Mouse (Mus musculus) kidney, embryonic 14.5 days (tissue): ENCODE data around the gene Nhsl1. TPM values are rescaled to one million over a fixed set of nuclear protein-coding genes. Genes with fewer than 3 reads are reported as not detected.

ENCODE experiments used
- ATAC-seq: fragments of 200-750 bp; cut with Nextera tagmentation; 2 replicates; pipeline ENCODE4 v1.8.0; 2017; ENCODE audit warnings: moderate number of reproducible peaks, mild to moderate bottlenecking, moderate TSS enrichment, moderate library complexity; ENCODE audit not compliant: low FRiP score, low TSS enrichment
- H3K27ac ChIP-seq: fragments of 300-500 bp; sonication (generic); 2 replicates; pipeline ENCODE4 v1.5.1; 2014; ENCODE audit warnings: low read depth, mild to moderate bottlenecking, low read length, moderate library complexity, mixed read lengths
- H3K27me3 ChIP-seq: fragments of 300-500 bp; sonication (generic); 2 replicates; pipeline ENCODE4 v1.6.1; 2014; ENCODE audit warnings: mild to moderate bottlenecking, low read length; ENCODE audit not compliant: control insufficient read depth, insufficient read depth
- H3K36me3 ChIP-seq: fragments of 300-500 bp; sonication (generic); 2 replicates; pipeline ENCODE4 v1.6.1; 2014; ENCODE audit warnings: low read length, mixed read lengths; ENCODE audit not compliant: control insufficient read depth, insufficient read depth
- H3K4me1 ChIP-seq: fragments of 300-500 bp; sonication (generic); 2 replicates; pipeline ENCODE4 v1.6.1; 2014; ENCODE audit warnings: low read length, mixed read lengths; ENCODE audit not compliant: control insufficient read depth, insufficient read depth
- H3K4me2 ChIP-seq: fragments of 300-500 bp; sonication (generic); replicated peaks from 2 replicates; pipeline ENCODE4 v1.6.1; 2014; ENCODE audit warnings: low read depth, mild to moderate bottlenecking, low read length
- H3K4me3 ChIP-seq: fragments of 300-500 bp; sonication (generic); 2 replicates; pipeline ENCODE4 v1.5.1; 2014; ENCODE audit warnings: mild to moderate bottlenecking, low read length
- H3K9ac ChIP-seq: fragments of 300-500 bp; sonication (generic); 2 replicates; pipeline ENCODE4 v1.6.1; 2014; ENCODE audit warnings: low read depth, mild to moderate bottlenecking, low read length, moderate library complexity
- H3K9me3 ChIP-seq: fragments of 300-500 bp; sonication (generic); 2 replicates; pipeline ENCODE4 v1.6.1; 2016; ENCODE audit warnings: low read length; ENCODE audit not compliant: control insufficient read depth
- WGBS: fragments of 180-500 bp; shearing (Covaris S2); extraction: QIAGEN DNeasy Blood & Tissue Kit; methylation state at CpG from one replicate; pipeline ENCODE4 v1.1.7; 2014; 5-methylcytosine and 5-hydroxymethylcytosine counted together
- polyA plus RNA-seq: library from polyadenylated mRNA; unstranded; fragments of >200 nt; fragmentation: Nextera tagmentation; extraction: Ambion mirVana; gene quantifications from 2 replicates; pipeline ENCODE4 v1.2.1, GENCODE M21; 2014

Gene Nhsl1
- polyA plus RNA-seq, 1 experiment from 2014 or later, result 11.9 TPM

DNA sequence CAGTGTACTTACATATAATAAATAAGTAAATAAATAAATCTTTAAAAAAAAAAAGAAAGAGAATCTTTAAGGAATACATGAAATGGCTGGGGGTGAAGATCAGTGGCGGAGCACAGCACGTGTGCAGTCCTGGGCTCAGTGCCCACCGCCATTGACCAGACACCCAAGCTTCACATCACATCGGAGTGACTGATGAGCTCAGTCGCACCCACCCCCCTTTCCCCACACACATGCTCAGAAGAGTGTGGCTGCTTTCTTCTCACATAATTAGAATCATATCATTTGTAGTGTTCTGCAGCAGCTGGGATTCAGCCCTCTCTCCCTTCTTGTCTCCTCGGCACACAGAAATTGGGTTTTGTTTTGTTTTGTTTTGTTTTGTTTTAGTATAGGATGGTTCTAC is 38.4 kb downstream of the Nhsl1 start:
- no peak overlapping the region for H3K27ac ChIP-seq
- H3K36me3 ChIP-seq, result no peaks in the 10 kb centered on the region
- H3K9ac ChIP-seq, result no peak overlapping the region
- H3K27me3 ChIP-seq, result no peaks in the 10 kb centered on the region
- no peak overlapping the region for H3K4me3 ChIP-seq
- H3K9me3 ChIP-seq, result no peaks in the 10 kb centered on the region
- ATAC-seq, result no peak
- H3K4me1 ChIP-seq, result no peaks in the 10 kb centered on the region
- H3K4me2 ChIP-seq, result no peak overlapping the region
- 91% methylated on average over 6 of the region's 6 CpGs for WGBS

DNA sequence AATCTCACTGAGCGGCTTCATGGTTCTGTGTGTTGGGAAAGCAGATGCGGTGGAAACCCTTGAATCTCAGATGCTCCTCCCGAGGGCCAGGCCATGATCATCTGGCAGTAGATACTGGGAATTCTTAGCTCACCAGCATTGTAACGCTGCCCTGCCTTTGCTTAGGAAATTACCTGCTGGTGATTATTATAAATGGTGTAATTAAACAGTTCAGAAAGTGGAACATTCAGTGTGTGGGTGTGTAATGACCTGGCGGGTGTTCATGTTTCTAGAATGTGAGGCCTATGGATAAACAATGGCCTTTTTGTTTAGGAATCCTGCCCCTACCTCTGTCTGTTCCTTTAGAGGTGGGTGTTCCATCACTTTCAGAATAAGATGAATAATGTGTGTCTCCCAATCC is 39.7 kb downstream of the Nhsl1 start:
- Histone ChIP-seq H3K27me3 (no peaks in the 10 kb centered on the region), H3K27ac (no peak overlapping the region), H3K4me3 (no peak overlapping the region), H3K9me3 (no peaks in the 10 kb centered on the region), H3K36me3 (no peaks in the 10 kb centered on the region), H3K4me1 (no peaks in the 10 kb centered on the region), H3K4me2 (no peak overlapping the region), H3K9ac (no peak overlapping the region)
- no peak for ATAC-seq
- 83% methylated on average over 5 of the region's 5 CpGs for WGBS

DNA sequence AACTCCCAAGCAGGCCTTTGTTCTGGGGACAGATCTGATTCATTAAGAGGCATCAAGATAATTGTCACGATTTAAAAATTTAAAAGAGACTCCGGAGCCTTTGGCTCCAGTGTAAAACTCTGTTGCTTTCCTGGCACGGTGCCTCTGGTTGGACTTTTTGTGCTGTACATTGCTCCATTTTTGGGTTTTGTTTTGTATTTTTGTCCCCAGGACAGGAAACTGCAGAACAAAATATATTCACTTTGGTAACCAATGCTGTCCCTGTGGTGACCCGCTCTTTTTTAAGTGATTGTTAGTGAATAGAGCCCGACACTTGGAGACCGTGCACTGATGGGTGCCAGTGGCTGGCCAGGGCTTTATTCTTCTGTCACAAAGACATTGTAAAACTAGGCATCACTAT is 41.4 kb downstream of the Nhsl1 start:
- H3K36me3 ChIP-seq, result no peaks in the 10 kb centered on the region
- H3K27ac ChIP-seq, result no peak overlapping the region
- no peaks in the 10 kb centered on the region for H3K9me3 ChIP-seq
- H3K9ac ChIP-seq, result no peak overlapping the region
- H3K4me3 ChIP-seq, result no peak overlapping the region
- H3K4me2 ChIP-seq, result no peak overlapping the region
- no peaks in the 10 kb centered on the region for H3K27me3 ChIP-seq
- WGBS, result 96% methylated on average over 6 of the region's 6 CpGs
- ATAC-seq, result no peak
- H3K4me1 ChIP-seq, result no peaks in the 10 kb centered on the region

- no peak overlapping the region for H3K9ac ChIP-seq
- H3K36me3 ChIP-seq, result no peaks in the 10 kb centered on the region
- no peaks in the 10 kb centered on the region for H3K9me3 ChIP-seq
- no peak overlapping the region for H3K27ac ChIP-seq
- no peak overlapping the region for H3K4me2 ChIP-seq
- 91% methylated on average over 6 of the region's 6 CpGs for WGBS
- no peak for ATAC-seq
- no peaks in the 10 kb centered on the region for H3K27me3 ChIP-seq
- 0 out of 2 replicates have a peak, but pooled peaks cover 2% of the 10 kb centered on the region for H3K4me1 ChIP-seq
- H3K4me3 ChIP-seq, result no peak overlapping the region
Observed at GRCm38 (mm10) chr10:18365432-18365831, 46.6 kb downstream of the Nhsl1 start.

DNA sequence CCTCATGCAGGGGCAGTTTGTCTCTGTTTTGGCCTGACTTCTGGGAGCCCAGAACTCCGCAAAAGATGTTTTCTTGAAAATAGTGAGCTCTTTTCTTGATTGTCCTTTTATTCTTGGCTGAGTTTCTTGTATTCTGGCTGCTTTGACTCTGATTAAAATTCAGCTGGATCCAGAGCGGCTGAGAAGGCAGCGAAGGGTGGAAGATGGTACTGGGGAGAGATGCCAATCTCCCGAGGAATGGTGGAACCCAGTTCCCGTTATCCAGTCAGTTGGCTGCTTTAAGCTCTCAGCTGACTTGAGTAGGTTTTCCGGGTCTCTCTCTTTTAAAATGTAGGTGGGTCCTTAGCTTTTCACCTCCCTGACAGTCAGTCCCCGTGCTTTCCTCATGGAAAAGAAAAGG is 47.9 kb downstream of the Nhsl1 start:
- ATAC-seq, result no peak
- Histone ChIP-seq H3K9ac (no peak overlapping the region), H3K27me3 (no peaks in the 10 kb centered on the region), H3K4me3 (no peak overlapping the region), H3K27ac (no peak overlapping the region), H3K9me3 (no peaks in the 10 kb centered on the region), H3K36me3 (no peaks in the 10 kb centered on the region), H3K4me2 (no peak overlapping the region), H3K4me1 (peaks cover 10% of the 10 kb centered on the region; the same call in 1 of the 2 replicates)
- 75% methylated on average over 7 of the region's 7 CpGs for WGBS

- Histone ChIP-seq H3K9me3 (no peaks in the 10 kb centered on the region), H3K4me2 (no peak overlapping the region), H3K27me3 (no peaks in the 10 kb centered on the region), H3K4me1 (peaks cover 10% of the 10 kb centered on the region; the same call in 1 of the 2 replicates), H3K27ac (no peak overlapping the region), H3K36me3 (no peaks in the 10 kb centered on the region), H3K4me3 (no peak overlapping the region), H3K9ac (no peak overlapping the region)
- ATAC-seq, result no peak
- WGBS, result 96% methylated on average over 8 of the region's 8 CpGs
Observed at GRCm38 (mm10) chr10:18368111-18368510, 49.3 kb downstream of the Nhsl1 start.

- Histone ChIP-seq H3K4me1 (peaks cover 10% of the 10 kb centered on the region; the same call in 1 of the 2 replicates), H3K27ac (0 out of 2 replicates have a peak overlapping the region, but pooled peaks have one; percentile 11), H3K4me2 (peak overlapping the region; percentile 5; the same call in 1 of the 2 replicates), H3K9ac (no peak overlapping the region), H3K36me3 (no peaks in the 10 kb centered on the region), H3K27me3 (no peaks in the 10 kb centered on the region), H3K4me3 (no peak overlapping the region), H3K9me3 (no peaks in the 10 kb centered on the region)
- WGBS, result 23% methylated on average over 17 of the region's 17 CpGs
- peak; percentile 88 for ATAC-seq
Observed at GRCm38 (mm10) chr10:18370475-18371286, 51.9 kb downstream of the Nhsl1 start.

DNA sequence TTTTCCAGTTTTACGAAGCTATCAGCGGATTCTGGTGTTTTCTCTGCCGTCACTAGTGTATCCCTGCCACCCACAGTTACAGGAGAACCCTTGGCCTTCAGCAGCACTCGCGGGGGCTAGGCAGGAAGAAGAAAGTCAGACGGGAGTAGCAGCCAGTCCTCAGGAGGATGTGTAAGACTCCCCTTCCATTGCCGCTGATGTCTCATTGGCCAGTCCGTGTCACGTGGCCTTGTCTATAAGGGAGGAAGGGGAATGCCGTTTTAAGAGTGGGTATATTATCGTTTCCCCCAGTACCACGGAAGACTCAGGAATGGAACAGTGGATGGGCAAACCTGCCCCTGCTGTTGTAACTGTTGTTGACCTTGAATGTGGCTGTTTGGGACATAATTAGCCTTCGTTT is 53.1 kb downstream of the Nhsl1 start:
- Histone ChIP-seq H3K4me2 (no peak overlapping the region; the same call in 1 of the 2 replicates), H3K4me3 (no peak overlapping the region), H3K27ac (no peak overlapping the region), H3K9me3 (no peaks in the 10 kb centered on the region), H3K9ac (no peak overlapping the region), H3K36me3 (no peaks in the 10 kb centered on the region), H3K4me1 (peaks cover 10% of the 10 kb centered on the region; the same call in 1 of the 2 replicates), H3K27me3 (no peaks in the 10 kb centered on the region)
- ATAC-seq, result no peak
- 51% methylated on average over 13 of the region's 13 CpGs for WGBS

DNA sequence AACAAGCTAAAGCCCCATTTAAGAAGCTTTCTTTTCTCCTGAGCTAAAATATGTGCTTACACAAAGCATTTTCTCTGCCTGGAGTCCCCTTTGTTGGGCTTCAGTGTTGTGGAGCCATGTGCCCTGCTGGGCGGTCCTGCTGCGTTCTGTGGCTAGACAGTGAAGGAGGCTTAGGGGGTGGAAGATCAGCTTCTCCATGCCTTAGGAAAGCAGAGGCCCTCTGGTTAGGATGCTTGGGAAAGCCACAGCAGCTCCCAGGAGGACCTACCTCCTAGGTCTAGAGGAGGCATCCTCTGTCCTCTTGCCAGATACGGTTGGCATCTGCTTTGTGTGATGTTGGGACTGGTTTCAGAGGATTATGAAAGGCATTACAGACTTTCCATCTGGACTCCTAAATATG is 56.5 kb downstream of the Nhsl1 start:
- no peaks in the 10 kb centered on the region for H3K27me3 ChIP-seq
- H3K9ac ChIP-seq, result no peak overlapping the region
- 89% methylated on average over 3 of the region's 3 CpGs for WGBS
- no peak overlapping the region for H3K4me2 ChIP-seq
- H3K4me1 ChIP-seq, result peaks cover 9% of the 10 kb centered on the region; the same call in 1 of the 2 replicates
- no peaks in the 10 kb centered on the region for H3K9me3 ChIP-seq
- no peaks in the 10 kb centered on the region for H3K36me3 ChIP-seq
- no peak overlapping the region for H3K27ac ChIP-seq
- H3K4me3 ChIP-seq, result no peak overlapping the region
- ATAC-seq, result no peak
